Mouse (Mus musculus) gonadal fat pad, adult 2 months (tissue): ENCODE results near the gene Mum1. TPM values are rescaled to one million over a fixed set of nuclear protein-coding genes. Genes with fewer than 3 reads are reported as not detected.

Experiments used
- DNase-seq: peaks from one replicate; pipeline ENCODE4 v3.0.0-alpha.2; 2012; ENCODE audit warnings: low read depth
- polyA plus RNA-seq: library from polyadenylated mRNA; depleted of rRNA; stranded (reverse); fragments of >200 nt; gene quantifications from 2 replicates; pipeline ENCODE4 v1.2.3, GENCODE M21; 2012; rRNA removed

Mum1 gene
- polyA plus RNA-seq, 1 experiment, result 54.1 TPM

GRCm38 (mm10) chr10:80271186-80271843 is 45.1 kb downstream of the Mum1 start:
- DNase-seq, result no peak

GRCm38 (mm10) chr10:80271870-80272585 is 45.8 kb downstream of the Mum1 start:
- DNase-seq, result no peak

- DNase-seq, result no peak
Observed at GRCm38 (mm10) chr10:80273847-80274246, 47.6 kb downstream of the Mum1 start.

GRCm38 (mm10) chr10:80276238-80276637 is 50.0 kb downstream of the Mum1 start:
- DNase-seq, result no peak

GRCm38 (mm10) chr10:80278390-80278789 is 52.2 kb downstream of the Mum1 start:
- DNase-seq, result no peak

GRCm38 (mm10) chr10:80279273-80279672 is 53.0 kb downstream of the Mum1 start:
- no peak for DNase-seq

- DNase-seq, result no peak
Observed at GRCm38 (mm10) chr10:80281304-80281703, 55.1 kb downstream of the Mum1 start.

GRCm38 (mm10) chr10:80281921-80282371 is 55.7 kb downstream of the Mum1 start:
- no peak for DNase-seq

GRCm38 (mm10) chr10:80282481-80283441 is 56.5 kb downstream of the Mum1 start:
- DNase-seq, result no peak

- DNase-seq, result no peak
Observed at GRCm38 (mm10) chr10:80285222-80286070, 59.2 kb downstream of the Mum1 start.

- no peak for DNase-seq
Observed at GRCm38 (mm10) chr10:80288097-80288496, 61.9 kb downstream of the Mum1 start.

GRCm38 (mm10) chr10:80288657-80289056 is 62.4 kb downstream of the Mum1 start:
- DNase-seq, result no peak

GRCm38 (mm10) chr10:80292251-80293146 is 66.3 kb downstream of the Mum1 start, which contains the start of gene Rps15:
Rps15 (plus strand) TSS chr10:80292453.
- DNase-seq, result no peak

- DNase-seq, result no peak
Observed at GRCm38 (mm10) chr10:80293325-80293724, 67.1 kb downstream of the Mum1 start.

Other genes with a start within 250 kb of the Mum1 start
- 201 and 219 TPM in 2 replicates for gene Tmem259, start 242.1 kb upstream of the Mum1 start, polyA plus RNA-seq
- gene Cnn2, start 237.8 kb upstream of the Mum1 start, polyA plus RNA-seq, result 68.5 and 75.3 TPM in 2 replicates
- 5.5 and 8.5 TPM in 2 replicates for gene Abca7, start 229.9 kb upstream of the Mum1 start, polyA plus RNA-seq
- 16.4 and 20.1 TPM in 2 replicates for gene Arhgap45, start 209.8 kb upstream of the Mum1 start, polyA plus RNA-seq
- 152 and 167 TPM in 2 replicates for gene Polr2e, start 186.6 kb upstream of the Mum1 start, polyA plus RNA-seq
- 721 and 1,178 TPM in 2 replicates for gene Gpx4, start 179.3 kb upstream of the Mum1 start, polyA plus RNA-seq
- gene Sbno2, start 120.9 kb upstream of the Mum1 start, polyA plus RNA-seq, result 32.3 and 38.6 TPM in 2 replicates
- 108 TPM in 2 replicates for gene Stk11, start 110.6 kb upstream of the Mum1 start, polyA plus RNA-seq
- 561 and 619 TPM in 2 replicates for gene Atp5d, start 87.8 kb upstream of the Mum1 start, polyA plus RNA-seq
- 32.6 and 47.3 TPM in 2 replicates for gene Cbarp, start 85.6 kb upstream of the Mum1 start, polyA plus RNA-seq
- 35.1 and 46.4 TPM in 2 replicates for gene Midn, start 78.2 kb upstream of the Mum1 start, polyA plus RNA-seq
- gene Cirbp, start 60.4 kb upstream of the Mum1 start, polyA plus RNA-seq, result 159 and 198 TPM in 2 replicates
- 9.3 and 13.7 TPM in 2 replicates for gene 1600002K03Rik, start 53.5 kb upstream of the Mum1 start, polyA plus RNA-seq
- gene Efna2, start 47.0 kb upstream of the Mum1 start, polyA plus RNA-seq, result 3.2 and 4.0 TPM in 2 replicates
- 335 and 336 TPM in 2 replicates for gene Ndufs7, start 22.7 kb downstream of the Mum1 start, polyA plus RNA-seq
- 252 and 295 TPM in 2 replicates for gene Gamt, start 34.6 kb downstream of the Mum1 start, polyA plus RNA-seq
- 43.5 and 68.3 TPM in 2 replicates for gene Dazap1, start 35.1 kb downstream of the Mum1 start, polyA plus RNA-seq
- gene Rps15, start 66.0 kb downstream of the Mum1 start, polyA plus RNA-seq, result 1,514 and 1,586 TPM in 2 replicates
- 1.4 and 1.5 TPM in 2 replicates for gene Apc2, start 69.5 kb downstream of the Mum1 start, polyA plus RNA-seq
- gene 2310011J03Rik, start 94.1 kb downstream of the Mum1 start, polyA plus RNA-seq, result 55.9 and 62.7 TPM in 2 replicates
- gene Pcsk4, start 103.1 kb downstream of the Mum1 start, polyA plus RNA-seq, result 10.4 and 10.6 TPM in 2 replicates
- gene Reep6, start 103.5 kb downstream of the Mum1 start, polyA plus RNA-seq, result 28.7 and 51.2 TPM in 2 replicates
- 11.2 and 18.2 TPM in 2 replicates for gene Adamtsl5, start 122.0 kb downstream of the Mum1 start, polyA plus RNA-seq
- gene Plk5, start 130.0 kb downstream of the Mum1 start, polyA plus RNA-seq, result 0.57 and 0.93 TPM in 2 replicates
- gene Mex3d, start 161.2 kb downstream of the Mum1 start, polyA plus RNA-seq, result 13.3 and 19.1 TPM in 2 replicates
- 145 and 160 TPM in 2 replicates for gene Mbd3, start 173.1 kb downstream of the Mum1 start, polyA plus RNA-seq
- 1,967 and 2,574 TPM in 2 replicates for gene Uqcr11, start 180.4 kb downstream of the Mum1 start, polyA plus RNA-seq
- gene Tcf3, start 207.2 kb downstream of the Mum1 start, polyA plus RNA-seq, result 56.8 and 63.8 TPM in 2 replicates